Mouse (Mus musculus): ENCODE data around the gene Rcn3. TPM values are rescaled to one million over a fixed set of nuclear protein-coding genes. Genes with fewer than 3 reads are reported as not detected.

Rcn3 gene
- total RNA-seq, 2 experiments from 2014 or later = 76.5 to 83.4 TPM

Small RNA genes within 50 kb of the gene (microRNA-seq; reads per million reads assigned to microRNA genes)
- gene Mir150 = 964 to 1,004 reads per million in 2 experiments
- 9.0 to 15.3 reads per million in 2 experiments for gene Mir5121

Other genes starting within 250 kb of the Rcn3 start
- 10 to 100 TPM; 76.8 to 78.4 TPM for gene Akt1s1, start 243.2 kb downstream of the Rcn3 start, total RNA-seq (2021)
- 10 to 100 TPM; 38.4 to 44.7 TPM for gene Tbc1d17, start 243.1 kb downstream of the Rcn3 start, total RNA-seq (2021)
- gene Pnkp, start 235.1 kb downstream of the Rcn3 start, total RNA-seq (2021) = 10 to 100 TPM; 18.1 to 21.6 TPM
- gene Ptov1, start 222.4 kb downstream of the Rcn3 start, total RNA-seq (2021) = 100 to 1,000 TPM; 189 to 196 TPM
- gene Med25, start 199.5 kb downstream of the Rcn3 start, total RNA-seq (2021) = 10 to 100 TPM; 67.7 to 77.1 TPM
- 10 to 100 TPM; 12.2 to 18.2 TPM for gene Fuz, start 196.1 kb downstream of the Rcn3 start, total RNA-seq (2021)
- 10 to 100 TPM; 90.9 to 91.1 TPM for gene Ap2a1, start 162.7 kb downstream of the Rcn3 start, total RNA-seq (2021)
- gene Tsks, start 149.0 kb downstream of the Rcn3 start, total RNA-seq (2021) = not detected
- 1 to 10 TPM; 4.1 to 6.2 TPM for gene Cpt1c, start 117.4 kb downstream of the Rcn3 start, total RNA-seq (2021)
- 100 to 1,000 TPM; 198 to 216 TPM for gene Prmt1, start 105.7 kb downstream of the Rcn3 start, total RNA-seq (2021)
- 10 to 100 TPM; 34.1 to 47.9 TPM for gene Irf3, start 94.6 kb downstream of the Rcn3 start, total RNA-seq (2021)
- gene Bcl2l12, start 93.5 kb downstream of the Rcn3 start, total RNA-seq (2021) = 10 to 100 TPM; 14.5 to 15.9 TPM
- gene Scaf1, start 75.9 kb downstream of the Rcn3 start, total RNA-seq (2021) = 10 to 100 TPM; 68.5 to 70.1 TPM
- gene Rras, start 74.3 kb downstream of the Rcn3 start, total RNA-seq (2021) = 10 to 100 TPM; 71.6 to 75.7 TPM
- gene Prr12, start 39.3 kb downstream of the Rcn3 start, total RNA-seq (2021) = 10 to 100 TPM; 28.8 to 35.7 TPM
- 10 to 100 TPM; 33.9 to 35.9 TPM for gene Nosip, start 29.8 kb downstream of the Rcn3 start, total RNA-seq (2021)
- 10 to 100 TPM; 10.9 to 11.3 TPM for gene Prrg2, start 29.5 kb downstream of the Rcn3 start, total RNA-seq (2021)
- gene Fcgrt, start 11.6 kb upstream of the Rcn3 start, total RNA-seq (2021) = 10 to 100 TPM; 65.4 to 69.2 TPM
- 100 to 1,000 TPM; 752 to 773 TPM for gene Rps11, start 32.2 kb upstream of the Rcn3 start, total RNA-seq (2021)
- gene Rpl13a, start 36.5 kb upstream of the Rcn3 start, total RNA-seq (2021) = 100 to 1,000 TPM; 809 to 865 TPM
- gene Gm45713, start 44.0 kb upstream of the Rcn3 start, total RNA-seq (2021) = not detected
- gene Flt3l, start 44.2 kb upstream of the Rcn3 start, total RNA-seq (2021) = 1 to 10 TPM; 5.7 to 6.5 TPM
- 10 to 100 TPM; 47.1 to 49.0 TPM for gene Pih1d1, start 62.1 kb upstream of the Rcn3 start, total RNA-seq (2021)
- 10 to 100 TPM; 36.6 to 48.2 TPM for gene Aldh16a1, start 62.4 kb upstream of the Rcn3 start, total RNA-seq (2021)
- 1 to 10 TPM; 6.1 to 6.7 TPM for gene Slc17a7, start 71.7 kb upstream of the Rcn3 start, total RNA-seq (2021)
- not detected for gene Gfy, start 87.3 kb upstream of the Rcn3 start, total RNA-seq (2021)
- gene Pth2, start 88.8 kb upstream of the Rcn3 start, total RNA-seq (2021) = not detected
- not detected for gene Ccdc155, start 112.7 kb upstream of the Rcn3 start, total RNA-seq (2021)
- not detected for gene Dkkl1, start 119.9 kb upstream of the Rcn3 start, total RNA-seq (2021)
- gene Tead2, start 123.5 kb upstream of the Rcn3 start, total RNA-seq (2021) = 10 to 100 TPM; 27.5 to 32.3 TPM
- gene Cd37, start 146.9 kb upstream of the Rcn3 start, total RNA-seq (2021) = 1 to 10 TPM; 3.0 to 4.0 TPM
- gene Slc6a16, start 148.9 kb upstream of the Rcn3 start, total RNA-seq (2021) = not detected
- not detected for gene Slc6a21, start 185.3 kb upstream of the Rcn3 start, total RNA-seq (2021)
- 10 to 100 TPM; 21.0 to 26.1 TPM for gene Trpm4, start 241.6 kb upstream of the Rcn3 start, total RNA-seq (2021)
- 100 to 1,000 TPM; 320 to 351 TPM for gene Hrc, start 243.1 kb upstream of the Rcn3 start, total RNA-seq (2021)

All from heart, postnatal 10 days (tissue).